Mouse (Mus musculus) heart, adult 18-20 months (tissue): Measurements from ENCODE around the gene Klk1b27. TPM values are rescaled to one million over a fixed set of nuclear protein-coding genes. Genes with fewer than 3 reads are reported as not detected.
"Not testable (repeated sequence)": the region's sequence is repeated elsewhere in the genome, so short reads cannot be mapped to it uniquely, and the experiment has no call there.

ENCODE experiments used
- DNase-seq, 2 experiments: peaks; one replicate each; pipeline ENCODE4 v3.0.0; 2021 to 2022; ENCODE audit warnings: mixed read lengths in 1 of 2
- long read RNA-seq, 2 experiments: library from polyadenylated mRNA; stranded (forward); transcript quantifications; one replicate each; pipeline ENCODE4 v2.0.0; 2021
- total RNA-seq, 2 experiments: library from RNA; stranded (reverse); gene quantifications; 2 replicates each; pipeline ENCODE4 v1.2.3; 2021

The Klk1b27 gene
- not detected for total RNA-seq
- long read RNA-seq, experiment 1 = 0 reads
- long read RNA-seq, experiment 2 = 0 reads

GRCm38 (mm10) chr7:44051990-44052389 lies at the start of gene Klk1b27:
Gene Klk1b27, plus strand, starts transcription at chr7:44052290.
- not testable (repeated sequence) for DNase-seq

- DNase-seq = no peak
These were observed 47.2 kb upstream of the Klk1b27 start for GRCm38 (mm10) chr7:44004847-44005246.

DNA sequence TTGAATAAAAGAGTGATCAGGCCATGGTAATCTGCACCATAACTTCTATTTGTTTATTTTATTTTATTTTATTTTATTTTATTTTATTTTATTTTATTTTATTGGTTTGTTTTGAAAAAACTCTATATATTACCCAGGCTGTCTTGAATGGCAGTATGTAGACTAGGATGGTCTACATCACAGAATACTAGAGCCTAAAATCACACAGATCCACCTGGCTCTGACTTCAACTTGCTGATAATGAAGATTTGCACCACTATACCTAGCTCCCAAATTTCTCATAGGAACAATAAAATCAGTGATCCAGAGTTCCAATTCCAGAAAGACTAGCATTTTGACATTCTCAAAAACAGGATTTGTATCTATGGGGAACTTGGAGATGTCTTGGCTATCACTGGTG lies 40.2 kb upstream of the Klk1b27 start, which contains the start of gene Klk1b26:
TSS of gene Klk1b26 (plus strand) at position 301 of the 400 bp plus-strand sequence.
- not testable (repeated sequence) for DNase-seq

DNA sequence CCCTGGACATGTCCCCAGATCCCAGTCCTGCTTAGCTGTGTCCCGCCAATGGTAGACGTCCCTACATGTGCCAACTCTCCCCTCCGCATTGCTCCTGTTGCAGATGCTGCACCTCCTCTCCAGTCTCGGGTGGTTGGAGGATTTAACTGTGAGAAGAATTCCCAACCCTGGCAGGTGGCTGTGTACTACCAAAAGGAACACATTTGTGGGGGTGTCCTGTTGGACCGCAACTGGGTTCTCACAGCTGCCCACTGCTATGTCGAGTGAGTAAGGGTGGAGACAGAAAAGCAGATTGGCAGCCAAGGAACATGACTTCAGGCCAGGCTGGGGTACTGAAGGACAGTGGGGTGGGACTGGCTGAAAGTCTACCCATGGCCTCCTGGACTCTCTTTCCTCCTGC lies 37.4 kb upstream of the Klk1b27 start:
- peak; percentile 10 to 25 for DNase-seq

DNA sequence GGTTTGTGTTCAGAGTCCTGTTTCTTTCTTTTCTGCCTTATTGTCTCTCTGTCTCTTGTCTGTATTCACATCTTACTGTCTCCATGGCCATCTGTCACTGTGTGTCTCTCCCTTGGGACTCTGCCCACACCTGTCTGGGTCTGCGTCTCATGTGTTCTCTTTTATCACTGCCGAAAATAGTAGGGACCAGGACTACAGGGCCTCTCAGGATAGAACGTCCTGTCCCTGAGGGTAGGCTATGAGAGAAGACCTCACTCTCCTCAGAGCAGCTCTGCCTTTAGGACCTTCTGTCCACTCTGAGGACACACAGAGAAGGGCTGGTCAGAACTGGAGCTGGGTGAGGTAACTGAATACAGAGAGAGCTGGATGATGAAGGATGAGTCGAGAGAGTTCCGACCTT lies 37.0 kb upstream of the Klk1b27 start:
- peak; percentile 13 to 46 for DNase-seq

- DNase-seq = no peak
These were observed 20.0 kb downstream of the Klk1b27 start for GRCm38 (mm10) chr7:44072117-44072516.

- DNase-seq = no peak
These were observed 25.6 kb downstream of the Klk1b27 start for GRCm38 (mm10) chr7:44077703-44078102.

GRCm38 (mm10) chr7:44096111-44096510 lies 44.0 kb downstream of the Klk1b27 start:
- no peak for DNase-seq

GRCm38 (mm10) chr7:44102028-44102427 lies 49.9 kb downstream of the Klk1b27 start, which contains the start of gene Klk1b21:
Gene Klk1b21, plus strand, starts transcription at chr7:44102328.
- DNase-seq = not testable (repeated sequence)

Other genes starting within 250 kb of the Klk1b27 start
- gene Klk7, start 241.0 kb upstream of the Klk1b27 start, total RNA-seq = not detected
- gene Klk6, start 227.8 kb upstream of the Klk1b27 start, total RNA-seq = not detected
- gene Klk5, start 210.3 kb upstream of the Klk1b27 start, total RNA-seq = not detected
- not detected for gene Klk4, start 171.1 kb upstream of the Klk1b27 start, total RNA-seq
- gene Klk15, start 118.5 kb upstream of the Klk1b27 start, total RNA-seq = not detected
- not detected for gene Klk1b8, start 101.6 kb upstream of the Klk1b27 start, total RNA-seq
- not detected for gene Klk1b1, start 85.5 kb upstream of the Klk1b27 start, total RNA-seq
- gene Klk1b9, start 76.2 kb upstream of the Klk1b27 start, total RNA-seq = not detected
- gene Klk1b11, start 56.4 kb upstream of the Klk1b27 start, total RNA-seq = not detected
- 1 to 10 TPM; 2.8 to 4.1 TPM for gene Klk1b26, start 40.1 kb upstream of the Klk1b27 start, total RNA-seq
- not detected for gene Klk1b21, start 50.0 kb downstream of the Klk1b27 start, total RNA-seq
- not detected for gene Klk1b22, start 60.4 kb downstream of the Klk1b27 start, total RNA-seq
- not detected for gene Klk1b16, start 84.5 kb downstream of the Klk1b27 start, total RNA-seq
- not detected for gene Klk1b24, start 135.9 kb downstream of the Klk1b27 start, total RNA-seq
- not detected for gene Klk1b3, start 145.9 kb downstream of the Klk1b27 start, total RNA-seq
- not detected for gene Klk1b4, start 155.1 kb downstream of the Klk1b27 start, total RNA-seq
- gene Klk1b5, start 163.7 kb downstream of the Klk1b27 start, total RNA-seq = not detected
- under 1 TPM in 1 of 2 experiments, not detected in 1; 0.60 TPM for gene Klk1, start 173.1 kb downstream of the Klk1b27 start, total RNA-seq
- gene Gm36864, start 183.9 kb downstream of the Klk1b27 start, total RNA-seq = not detected
- under 1 TPM; 0.25 to 0.28 TPM for gene 1700028J19Rik, start 194.4 kb downstream of the Klk1b27 start, total RNA-seq
- 10 to 100 TPM in 1 of 2 experiments, 1 to 10 TPM in 1; 8.1 to 11.5 TPM for gene 2410002F23Rik, start 194.4 kb downstream of the Klk1b27 start, total RNA-seq
- gene Acp4, start 205.1 kb downstream of the Klk1b27 start, total RNA-seq = not detected
- gene Gm15517, start 209.2 kb downstream of the Klk1b27 start, total RNA-seq = not detected